In genomic region chr7:34226086-34226485, GRCm38 (mm10) we compare ENCODE assay signal across 11 mouse cellular contexts. TPM values are rescaled to one million over a fixed set of nuclear protein-coding genes. Genes with fewer than 3 reads are reported as not detected.
A peak's percentile ranks its signal among the peaks of the same experiment; 100 is the strongest.
DNase-seq lines count a peak whose midpoint lies in the region; ATAC-seq and TF ChIP-seq lines count a peak whose summit lies in the region.
"Had no signal": no experiment of that assay in that cellular context is flagged by ENCODE, and none has a peak within 500 bp of the region (broad histone marks: within the 10 kb centered on the region; RNA-seq: fewer than 3 reads in every experiment).

No protein-coding gene starts in this region.

- H3K4me3 ChIP-seq in kidney, adult 2 months (ENCODE audit: insufficient read depth, low read depth, low read length): no peak overlapping the region
- H3K4me3 ChIP-seq in kidney, embryonic 14.5 days (ENCODE audit: low read length): no peak overlapping the region
- H3K4me3 ChIP-seq in liver, embryonic 16.5 days (ENCODE audit: low read depth, low read length): peak overlapping the region; percentile 16; the same call in 1 of the 2 replicates
- H3K4me3 ChIP-seq: forebrain, embryonic 15.5 days; midbrain, embryonic 12.5 days had no signal

- H3K36me3 ChIP-seq in kidney, adult 2 months (ENCODE audit: control insufficient read depth, insufficient read depth, low read length): peaks cover 2% of the 10 kb centered on the region; the same call in 1 of the 2 replicates
- peaks cover 72% of the 10 kb centered on the region for H3K36me3 ChIP-seq in kidney, embryonic 14.5 days (ENCODE audit: control insufficient read depth, insufficient read depth, low read length)
- H3K36me3 ChIP-seq in liver, embryonic 16.5 days (ENCODE audit: control insufficient read depth, insufficient read depth): peaks cover 26% of the 10 kb centered on the region

- peak; percentile 53 for DNase-seq in cerebellum, adult 9-11 months
- DNase-seq in cerebellum, adult 18-20 months: no peak
- peak; percentile 50 for DNase-seq in kidney, adult 2 months
- DNase-seq in heart, postnatal 4 days: peak; percentile 26
- DNase-seq in spleen, postnatal 10 days (ENCODE audit: low spot score in 2 of 2): no peak
- DNase-seq in lung, postnatal 36 days: no peak
- DNase-seq: layer of hippocampus, adult 9-11 months had no signal

- 34% methylated on average over 8 of the region's 8 CpGs for WGBS in kidney, adult 2 months
- 82% methylated on average over 8 of the region's 8 CpGs for WGBS in kidney, embryonic 14.5 days
- WGBS in liver, embryonic 16.5 days (ENCODE audit: insufficient replicate concordance): 48% methylated on average over 8 of the region's 8 CpGs

- H3K4me1 ChIP-seq in kidney, adult 2 months (ENCODE audit: control insufficient read depth, insufficient read depth, low read length): peaks cover 2% of the 10 kb centered on the region; the same call in 1 of the 2 replicates
- peaks cover 6% of the 10 kb centered on the region; the same call in 1 of the 2 replicates for H3K4me1 ChIP-seq in kidney, embryonic 14.5 days (ENCODE audit: control insufficient read depth, insufficient read depth, low read length)
- H3K4me1 ChIP-seq in liver, embryonic 16.5 days (ENCODE audit: control insufficient read depth, low read depth, low read length): peaks cover 42% of the 10 kb centered on the region

- no peak overlapping the region for H3K27ac ChIP-seq in kidney, adult 2 months (ENCODE audit: insufficient read depth, low read depth, low read length)
- H3K27ac ChIP-seq in kidney, embryonic 14.5 days (ENCODE audit: low read depth, low read length): no peak overlapping the region
- H3K27ac ChIP-seq in liver, embryonic 16.5 days (ENCODE audit: low read length): peak overlapping the region; percentile 69
- H3K27ac ChIP-seq: forebrain, embryonic 15.5 days; midbrain, embryonic 12.5 days had no signal

- no peak for ATAC-seq in kidney, embryonic 14.5 days (ENCODE audit: low FRiP score, low TSS enrichment)
- peak; percentile 65 for ATAC-seq in liver, embryonic 16.5 days (ENCODE audit: low read depth)
- ATAC-seq: forebrain, embryonic 15.5 days had no signal

- H3K27me3 ChIP-seq in kidney, adult 2 months (replicated peaks; ENCODE audit: control insufficient read depth, insufficient read depth, low read length): no peaks in the 10 kb centered on the region
- no peaks in the 10 kb centered on the region for H3K27me3 ChIP-seq in kidney, embryonic 14.5 days (ENCODE audit: control insufficient read depth, insufficient read depth, low read length)
- H3K27me3 ChIP-seq in liver, embryonic 16.5 days (ENCODE audit: control insufficient read depth, insufficient read depth, low read depth, low read length): no peaks in the 10 kb centered on the region
- H3K27me3 ChIP-seq: forebrain, embryonic 15.5 days; midbrain, embryonic 12.5 days had no signal

- H3K9ac ChIP-seq in kidney, embryonic 14.5 days (ENCODE audit: low read depth, low read length): no peak overlapping the region
- no peak overlapping the region; the same call in 1 of the 2 replicates for H3K9ac ChIP-seq in liver, embryonic 16.5 days (ENCODE audit: low read depth, low read length)
- H3K9ac ChIP-seq: forebrain, embryonic 15.5 days; midbrain, embryonic 12.5 days had no signal

- no peaks in the 10 kb centered on the region for H3K9me3 ChIP-seq in kidney, embryonic 14.5 days (ENCODE audit: control insufficient read depth, low read length)
- H3K9me3 ChIP-seq in liver, embryonic 16.5 days (replicated peaks; ENCODE audit: control insufficient read depth, low read length): no peaks in the 10 kb centered on the region
- H3K9me3 ChIP-seq: forebrain, embryonic 15.5 days; midbrain, embryonic 12.5 days had no signal

- TF ChIP-seq POLR2A in kidney, adult 2 months (IDR thresholded peaks at IDR 0.05; ENCODE audit: low read depth, low read length): no peak

- TF ChIP-seq CTCF in kidney, adult 2 months (conservative IDR thresholded peaks at IDR 0.05; ENCODE audit: insufficient read depth, insufficient read length, low read depth, low read length): no peak

- H3K4me2 ChIP-seq in kidney, embryonic 14.5 days (replicated peaks; ENCODE audit: low read depth, low read length): no peak overlapping the region
- H3K4me2 ChIP-seq in liver, embryonic 16.5 days (ENCODE audit: low read depth, low read length): peak overlapping the region; percentile 21; the same call in 1 of the 2 replicates
- H3K4me2 ChIP-seq: forebrain, embryonic 15.5 days; midbrain, embryonic 12.5 days had no signal

RNA-seq across cellular contexts. Expression of gene Gpi1, which starts 4.0 kb away (rescaled TPM):
- polyA plus RNA-seq in kidney, adult 2 months (2012; rRNA removed): 413 and 444 TPM in 2 replicates
- 229 and 366 TPM in 2 replicates for polyA plus RNA-seq in kidney, embryonic 14.5 days (2014; fragmentation: Nextera tagmentation; extraction: Ambion mirVana)
- total RNA-seq in heart, postnatal 4 days (2021): 100 to 1,000 TPM; 621 to 625 TPM
- polyA plus RNA-seq in liver, embryonic 16.5 days (2015; fragmentation: Nextera tagmentation; extraction: Ambion mirVana): 187 and 201 TPM in 2 replicates

RNA-seq across cellular contexts. Expression of gene Gm6096, which starts 24.8 kb away (rescaled TPM):
- not detected in 2 replicates for polyA plus RNA-seq in kidney, adult 2 months (2012; rRNA removed)
- polyA plus RNA-seq in kidney, embryonic 14.5 days (2014; fragmentation: Nextera tagmentation; extraction: Ambion mirVana): 0.69 TPM in 1 of 2 replicates, not detected in the other
- not detected for total RNA-seq in heart, postnatal 4 days (2021)
- polyA plus RNA-seq in liver, embryonic 16.5 days (2015; fragmentation: Nextera tagmentation; extraction: Ambion mirVana): 0.22 and 0.24 TPM in 2 replicates
- polyA plus RNA-seq: forebrain, embryonic 15.5 days had no signal

RNA-seq across cellular contexts. Expression of gene Pdcd2l, which starts 29.6 kb away (rescaled TPM):
- 22.8 and 25.1 TPM in 2 replicates for polyA plus RNA-seq in kidney, adult 2 months (2012; rRNA removed)
- 65.9 and 68.7 TPM in 2 replicates for polyA plus RNA-seq in kidney, embryonic 14.5 days (2014; fragmentation: Nextera tagmentation; extraction: Ambion mirVana)
- total RNA-seq in heart, postnatal 4 days (2021): 10 to 100 TPM; 24.7 to 25.9 TPM
- 19.8 and 20.0 TPM in 2 replicates for polyA plus RNA-seq in liver, embryonic 16.5 days (2015; fragmentation: Nextera tagmentation; extraction: Ambion mirVana)

RNA-seq across cellular contexts. Expression of gene Uba2, which starts 56.7 kb away (rescaled TPM):
- polyA plus RNA-seq in kidney, adult 2 months (2012; rRNA removed): 28.4 and 32.7 TPM in 2 replicates
- polyA plus RNA-seq in kidney, embryonic 14.5 days (2014; fragmentation: Nextera tagmentation; extraction: Ambion mirVana): 166 and 240 TPM in 2 replicates
- total RNA-seq in heart, postnatal 4 days (2021): 10 to 100 TPM; 61.8 to 70.6 TPM
- 69.6 and 81.1 TPM in 2 replicates for polyA plus RNA-seq in liver, embryonic 16.5 days (2015; fragmentation: Nextera tagmentation; extraction: Ambion mirVana)

Comparison
In these comparisons a context has a peak if more than half of its experiments do, and no peak if none do; other contexts are left out.
1. DNase-seq: peak in cerebellum, adult 9-11 months (single experiment), kidney, adult 2 months (single experiment) and heart, postnatal 4 days (single experiment); none in cerebellum, adult 18-20 months (0 of 2), spleen, postnatal 10 days (0 of 2) and lung, postnatal 36 days (single experiment).